Mouse (Mus musculus): ENCODE measurements around the gene Magi1. TPM values are rescaled to one million over a fixed set of nuclear protein-coding genes. Genes with fewer than 3 reads are reported as not detected.

The Magi1 gene
- total and polyA plus RNA-seq, 2 experiments from 2014 or later, result 27.6 to 45.4 TPM

- DNase-seq (ENCODE audit: low spot score), result no peak
- no peaks in the 10 kb centered on the region for H3K9me3 ChIP-seq (ENCODE audit: low read length)
- H3K27ac ChIP-seq (ENCODE audit: low read depth, low read length), result no peak overlapping the region
- H3K4me2 ChIP-seq (ENCODE audit: low read depth, low read length, poor library complexity, severe bottlenecking), result peak overlapping the region; percentile 72
- WGBS, result 13% methylated on average over 2 of the region's 2 CpGs
- peaks cover 10% of the 10 kb centered on the region; the same call in 1 of the 2 replicates for H3K4me1 ChIP-seq (ENCODE audit: insufficient read depth, low read length)
- ATAC-seq (ENCODE audit: low FRiP score), result no peak
- no peaks in the 10 kb centered on the region for H3K36me3 ChIP-seq (ENCODE audit: insufficient read depth, low read length)
- no peak for TF ChIP-seq CTCF (IDR thresholded peaks at IDR 0.05)
- no peaks in the 10 kb centered on the region for H3K27me3 ChIP-seq (ENCODE audit: insufficient read depth, low read length)
- H3K9ac ChIP-seq (replicated peaks; ENCODE audit: low read length, poor library complexity, severe bottlenecking), result peak overlapping the region; percentile 95; the same call in 1 of the 2 replicates
- peak overlapping the region; percentile 68 for H3K4me3 ChIP-seq (ENCODE audit: low read depth, low read length)
Observed at GRCm38 (mm10) chr6:93911420-93911819, 372.3 kb downstream of the Magi1 start.

GRCm38 (mm10) chr6:93909976-93910375 is 373.7 kb downstream of the Magi1 start:
- WGBS, result 54% methylated on average over 4 of the region's 4 CpGs
- Histone ChIP-seq H3K27me3 (ENCODE audit: insufficient read depth, low read length) (no peaks in the 10 kb centered on the region), H3K36me3 (ENCODE audit: insufficient read depth, low read length) (no peaks in the 10 kb centered on the region), H3K4me2 (ENCODE audit: low read depth, low read length, poor library complexity, severe bottlenecking) (peak overlapping the region; percentile 72), H3K4me1 (ENCODE audit: insufficient read depth, low read length) (peaks cover 10% of the 10 kb centered on the region; the same call in 1 of the 2 replicates), H3K9me3 (ENCODE audit: low read length) (no peaks in the 10 kb centered on the region), H3K9ac (replicated peaks; ENCODE audit: low read length, poor library complexity, severe bottlenecking) (no peak overlapping the region), H3K27ac (ENCODE audit: low read depth, low read length) (no peak overlapping the region), H3K4me3 (ENCODE audit: low read depth, low read length) (no peak overlapping the region)
- no peak for ATAC-seq (ENCODE audit: low FRiP score)
- TF ChIP-seq CTCF (IDR thresholded peaks at IDR 0.05), result no peak
- no peak for DNase-seq (ENCODE audit: low spot score)

- Histone ChIP-seq H3K4me1 (ENCODE audit: insufficient read depth, low read length) (0 out of 2 replicates have a peak, but pooled peaks cover 4% of the 10 kb centered on the region), H3K9me3 (ENCODE audit: low read length) (no peaks in the 10 kb centered on the region), H3K4me2 (ENCODE audit: low read depth, low read length, poor library complexity, severe bottlenecking) (no peak overlapping the region), H3K9ac (replicated peaks; ENCODE audit: low read length, poor library complexity, severe bottlenecking) (no peak overlapping the region), H3K27me3 (ENCODE audit: insufficient read depth, low read length) (no peaks in the 10 kb centered on the region), H3K4me3 (ENCODE audit: low read depth, low read length) (no peak overlapping the region), H3K27ac (ENCODE audit: low read depth, low read length) (no peak overlapping the region), H3K36me3 (ENCODE audit: insufficient read depth, low read length) (no peaks in the 10 kb centered on the region)
- TF ChIP-seq CTCF (IDR thresholded peaks at IDR 0.05), result no peak
- 93% methylated on average over 2 of the region's 2 CpGs for WGBS
- no peak for DNase-seq (ENCODE audit: low spot score)
- ATAC-seq (ENCODE audit: low FRiP score), result no peak
Observed at GRCm38 (mm10) chr6:93904987-93905386, 378.7 kb downstream of the Magi1 start.

GRCm38 (mm10) chr6:93902239-93902638 is 381.5 kb downstream of the Magi1 start:
- Histone ChIP-seq H3K9ac (replicated peaks; ENCODE audit: low read length, poor library complexity, severe bottlenecking) (no peak overlapping the region), H3K27me3 (ENCODE audit: insufficient read depth, low read length) (no peaks in the 10 kb centered on the region), H3K27ac (ENCODE audit: low read depth, low read length) (no peak overlapping the region), H3K9me3 (ENCODE audit: low read length) (no peaks in the 10 kb centered on the region), H3K4me2 (ENCODE audit: low read depth, low read length, poor library complexity, severe bottlenecking) (no peak overlapping the region), H3K4me3 (ENCODE audit: low read depth, low read length) (no peak overlapping the region), H3K36me3 (ENCODE audit: insufficient read depth, low read length) (no peaks in the 10 kb centered on the region), H3K4me1 (ENCODE audit: insufficient read depth, low read length) (no peaks in the 10 kb centered on the region)
- ATAC-seq (ENCODE audit: low FRiP score) (no peak), DNase-seq (ENCODE audit: low spot score) (no peak)
- 85% methylated on average over 2 of the region's 2 CpGs for WGBS
- TF ChIP-seq CTCF (IDR thresholded peaks at IDR 0.05), result no peak

- H3K4me1 ChIP-seq (ENCODE audit: insufficient read depth, low read length), result no peaks in the 10 kb centered on the region
- H3K9ac ChIP-seq (replicated peaks; ENCODE audit: low read length, poor library complexity, severe bottlenecking), result no peak overlapping the region
- no peaks in the 10 kb centered on the region for H3K27me3 ChIP-seq (ENCODE audit: insufficient read depth, low read length)
- H3K27ac ChIP-seq (ENCODE audit: low read depth, low read length), result no peak overlapping the region
- ATAC-seq (ENCODE audit: low FRiP score) (no peak), DNase-seq (ENCODE audit: low spot score) (no peak)
- H3K4me2 ChIP-seq (ENCODE audit: low read depth, low read length, poor library complexity, severe bottlenecking), result no peak overlapping the region
- H3K36me3 ChIP-seq (ENCODE audit: insufficient read depth, low read length), result no peaks in the 10 kb centered on the region
- no peak for TF ChIP-seq CTCF (IDR thresholded peaks at IDR 0.05)
- 98% methylated on average over 2 of the region's 2 CpGs for WGBS
- no peak overlapping the region for H3K4me3 ChIP-seq (ENCODE audit: low read depth, low read length)
- no peaks in the 10 kb centered on the region for H3K9me3 ChIP-seq (ENCODE audit: low read length)
Observed at GRCm38 (mm10) chr6:93901408-93901807, 382.3 kb downstream of the Magi1 start.

- H3K27me3 ChIP-seq (ENCODE audit: insufficient read depth, low read length), result no peaks in the 10 kb centered on the region
Observed at GRCm38 (mm10) chr6:93897512-93897911, 386.2 kb downstream of the Magi1 start.

More at GRCm38 (mm10) chr6:93897512-93897911, 386.2 kb downstream of the Magi1 start:
- Histone ChIP-seq H3K27ac (ENCODE audit: low read depth, low read length) (no peak overlapping the region), H3K4me1 (ENCODE audit: insufficient read depth, low read length) (no peaks in the 10 kb centered on the region), H3K9ac (replicated peaks; ENCODE audit: low read length, poor library complexity, severe bottlenecking) (no peak overlapping the region), H3K4me3 (ENCODE audit: low read depth, low read length) (no peak overlapping the region), H3K36me3 (ENCODE audit: insufficient read depth, low read length) (no peaks in the 10 kb centered on the region), H3K9me3 (ENCODE audit: low read length) (no peaks in the 10 kb centered on the region), H3K4me2 (ENCODE audit: low read depth, low read length, poor library complexity, severe bottlenecking) (no peak overlapping the region)
- WGBS, result 63% methylated on average over 2 of the region's 2 CpGs
- no peak for DNase-seq (ENCODE audit: low spot score)
- no peak for TF ChIP-seq CTCF (IDR thresholded peaks at IDR 0.05)
- ATAC-seq (ENCODE audit: low FRiP score), result no peak

Measured in midbrain, postnatal 0 days (tissue).